Mouse (Mus musculus): ENCODE data around the gene Nktr.

The Nktr gene

DNA sequence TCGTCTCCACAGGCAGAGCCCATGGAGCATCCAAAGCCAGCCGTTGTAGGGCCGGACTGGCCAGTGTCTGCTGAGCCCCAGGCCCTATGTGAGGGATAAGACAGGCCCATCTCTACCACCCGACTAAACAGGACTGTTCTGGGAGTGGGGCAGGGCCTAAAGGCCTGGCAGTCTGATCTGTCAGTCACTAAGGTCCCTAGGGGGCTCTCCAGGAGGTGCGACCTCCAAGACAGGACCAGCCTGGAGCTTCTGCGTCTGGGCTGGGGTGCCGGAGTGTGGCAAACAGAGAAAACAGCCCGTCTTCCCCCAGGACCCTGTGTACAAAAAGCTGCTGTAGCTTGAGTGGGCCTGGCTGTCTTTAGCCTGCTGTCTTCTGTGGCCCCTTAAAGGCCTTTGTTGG, 42.8 kb downstream of the Nktr start:
- peak; percentile 45 for DNase-seq (ENCODE audit: low spot score)

- peak; percentile 47 for DNase-seq (ENCODE audit: low spot score)
Observed at GRCm38 (mm10) chr9:121762248-121762647, 43.3 kb downstream of the Nktr start.

DNA sequence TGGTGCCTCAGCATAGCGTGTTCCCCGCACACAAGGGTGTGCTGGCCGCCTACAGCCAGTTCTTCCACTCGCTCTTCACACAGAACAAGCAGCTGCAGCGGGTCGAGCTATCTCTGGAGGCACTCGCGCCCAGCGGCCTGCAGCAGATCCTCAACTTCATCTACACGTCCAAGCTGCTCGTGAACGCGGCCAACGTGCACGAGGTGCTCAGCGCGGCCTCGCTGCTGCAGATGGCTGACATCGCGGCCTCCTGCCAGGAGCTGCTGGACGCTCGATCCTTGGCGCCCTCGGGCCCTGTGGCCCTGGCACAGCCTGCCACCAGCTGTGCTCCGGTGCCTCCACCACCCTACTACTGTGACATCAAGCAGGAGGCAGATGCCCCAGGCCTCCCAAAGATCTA, 43.8 kb downstream of the Nktr start:
- DNase-seq (ENCODE audit: low spot score) = peak; percentile 46

- peak; percentile 65 for DNase-seq (ENCODE audit: low spot score)
Observed at GRCm38 (mm10) chr9:121763716-121764115, 44.7 kb downstream of the Nktr start.

DNA sequence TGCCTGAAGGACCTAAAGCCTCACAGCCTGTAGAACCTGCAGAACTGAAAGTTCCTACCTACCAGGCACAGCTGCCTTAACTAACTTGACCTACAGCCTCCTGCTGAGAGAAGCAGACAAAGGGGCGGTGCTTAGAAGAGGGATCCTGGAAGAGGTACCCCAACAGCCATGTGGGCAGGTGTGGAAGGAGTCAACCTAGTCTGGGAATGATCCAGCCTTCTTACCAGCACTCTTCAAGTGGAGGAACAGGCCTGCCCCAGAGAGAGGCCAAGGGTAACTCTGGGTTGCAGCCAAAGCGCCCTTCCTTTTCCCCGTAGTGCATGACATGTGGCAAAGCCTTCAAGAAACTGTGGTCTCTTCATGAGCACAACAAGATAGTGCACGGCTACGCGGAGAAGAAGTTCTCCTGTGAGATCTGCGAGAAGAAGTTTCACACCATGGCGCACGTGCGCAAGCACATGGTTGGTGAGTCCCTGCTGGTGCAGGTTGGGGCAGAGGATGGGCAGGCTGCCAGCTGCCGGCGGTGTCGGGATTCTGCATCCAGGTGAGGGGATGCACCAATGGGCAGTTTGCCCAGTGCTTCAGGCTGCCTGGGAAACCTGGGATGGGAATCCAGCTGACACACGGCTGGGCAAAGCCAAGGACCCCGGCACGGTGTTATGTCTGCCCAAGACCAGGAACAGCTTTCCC, 46.3 kb downstream of the Nktr start:
- DNase-seq (ENCODE audit: low spot score) = peak; percentile 59

GRCm38 (mm10) chr9:121772412-121772811, 53.4 kb downstream of the Nktr start:
- DNase-seq (ENCODE audit: low spot score) = no peak

- DNase-seq (ENCODE audit: low spot score) = no peak
Observed at GRCm38 (mm10) chr9:121775951-121776350, 57.0 kb downstream of the Nktr start.

DNA sequence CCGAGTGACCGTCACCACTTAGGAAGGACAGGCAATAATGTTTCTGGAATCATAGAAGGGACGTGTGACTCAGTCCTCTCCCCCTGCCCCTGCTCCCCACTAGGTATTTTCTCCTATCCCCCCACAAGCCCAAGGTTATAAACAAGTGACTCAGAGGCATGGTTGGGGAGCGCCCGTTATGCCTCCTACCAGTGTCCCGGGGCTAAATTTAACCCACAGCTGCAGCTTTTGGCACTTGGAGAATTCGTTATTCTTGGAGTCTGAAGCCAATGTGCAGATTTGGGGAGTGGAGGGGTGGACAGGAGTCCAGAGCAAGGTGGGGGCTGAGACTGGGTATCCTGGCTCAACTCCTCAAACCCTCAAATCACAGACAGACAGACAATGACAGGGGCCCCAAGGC, 57.5 kb downstream of the Nktr start:
- DNase-seq (ENCODE audit: low spot score) = no peak

GRCm38 (mm10) chr9:121777484-121778065, 58.6 kb downstream of the Nktr start, which contains the start of gene Klhl40:
Gene Klhl40, plus strand, starts transcription at chr9:121777607.
- DNase-seq (ENCODE audit: low spot score) = no peak

GRCm38 (mm10) chr9:121778066-121778624, 59.2 kb downstream of the Nktr start:
- peak; percentile 67 for DNase-seq (ENCODE audit: low spot score)

DNA sequence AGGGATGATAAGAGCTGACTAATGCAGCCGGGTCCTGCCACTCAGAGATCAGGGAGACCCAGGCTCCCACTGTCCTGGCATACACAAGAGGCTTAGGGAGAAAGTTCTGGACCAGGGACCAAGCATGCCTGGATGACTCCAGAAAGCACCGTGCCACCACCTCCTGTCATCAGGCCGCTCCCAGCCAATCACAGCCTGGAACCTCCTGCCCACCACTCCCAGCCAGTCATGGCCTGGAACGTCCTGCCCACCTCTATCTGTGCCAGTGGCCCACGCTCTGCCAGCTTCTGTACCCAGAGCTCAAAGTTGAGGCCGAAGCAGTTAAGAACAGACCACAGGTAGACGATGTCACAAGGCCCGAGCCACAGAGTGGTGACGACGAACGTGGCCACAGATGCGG, 65.8 kb downstream of the Nktr start:
- no peak for DNase-seq (ENCODE audit: low spot score)

- no peak for DNase-seq (ENCODE audit: low spot score)
Observed at GRCm38 (mm10) chr9:121785261-121785660, 66.3 kb downstream of the Nktr start.

- DNase-seq (ENCODE audit: low spot score) = no peak
Observed at GRCm38 (mm10) chr9:121786359-121786758, 67.4 kb downstream of the Nktr start.

DNA sequence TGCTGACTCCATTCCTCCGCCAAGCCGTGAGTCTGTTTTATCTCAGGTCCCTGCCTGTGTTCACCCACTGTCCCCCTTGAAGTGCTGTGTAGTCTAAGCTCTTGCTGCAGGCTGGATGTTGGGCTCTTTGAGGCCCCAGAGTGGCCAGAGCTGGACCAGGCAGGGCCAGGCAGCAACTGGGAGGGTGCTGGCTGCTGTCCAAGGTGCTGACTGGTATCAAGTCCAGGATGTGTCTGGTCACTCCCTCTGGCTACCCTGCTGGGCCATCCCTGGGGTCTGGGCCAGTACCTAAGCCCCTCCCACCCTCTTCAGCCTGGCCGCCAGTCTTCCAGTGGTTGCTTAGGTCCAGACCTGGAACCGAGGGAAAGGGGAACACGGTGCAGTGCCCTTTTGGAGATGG, 72.2 kb downstream of the Nktr start:
- peak; percentile 92 for DNase-seq (ENCODE audit: low spot score)

- peak; percentile 79 for DNase-seq (ENCODE audit: low spot score)
Observed at GRCm38 (mm10) chr9:121791757-121792521, 73.0 kb downstream of the Nktr start, which contains the start of gene Hhatl. Gene Hhatl, minus strand, starts transcription at chr9:121792507.

DNA sequence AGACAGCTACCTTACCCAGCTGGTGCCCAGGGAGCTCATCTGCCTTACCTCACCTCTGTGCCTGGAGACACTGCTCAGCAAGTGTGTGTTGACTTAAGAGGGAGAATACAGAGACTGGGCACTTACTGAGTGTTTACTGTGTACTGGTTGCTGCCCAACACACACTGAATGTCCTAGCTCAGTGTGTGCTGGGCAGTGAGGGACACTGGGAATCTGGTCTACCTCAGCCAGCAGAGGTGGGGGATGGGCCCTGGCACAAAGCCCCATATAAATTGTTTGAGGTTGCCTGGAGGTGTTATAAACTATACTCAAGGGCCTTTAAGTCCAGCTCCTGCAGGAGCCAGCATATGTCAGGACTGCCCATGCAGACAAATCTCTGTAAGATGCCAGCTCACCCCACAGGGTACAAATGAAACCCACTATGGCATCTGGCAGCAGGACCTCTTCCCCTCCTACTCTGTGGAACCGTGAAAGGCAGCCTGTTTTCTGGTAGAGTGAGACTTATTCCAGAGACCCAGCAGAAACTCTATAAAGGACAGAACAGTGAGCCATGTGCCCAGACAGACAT, 76.1 kb downstream of the Nktr start:
- DNase-seq (ENCODE audit: low spot score) = no peak

DNA sequence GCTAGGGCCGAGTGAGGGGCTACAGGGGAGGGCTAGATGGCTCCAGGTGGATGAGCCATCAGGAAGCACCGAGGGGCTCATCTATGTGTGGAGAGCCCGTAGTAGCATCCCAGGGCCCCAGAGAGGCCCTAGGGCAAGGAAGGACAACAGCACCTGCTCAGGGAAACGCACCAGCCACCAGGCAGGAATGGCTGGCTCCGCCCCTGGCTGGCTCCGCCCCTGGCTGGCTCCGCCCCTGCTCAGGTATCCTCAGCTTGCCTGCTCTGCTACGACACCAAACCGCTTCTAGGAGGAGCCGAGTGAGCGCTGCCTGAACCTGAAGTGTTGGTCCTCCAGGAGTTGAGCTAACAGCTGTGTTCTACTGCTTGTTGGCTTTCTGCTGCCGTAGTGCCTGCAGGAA, 78.8 kb downstream of the Nktr start:
- no peak for DNase-seq (ENCODE audit: low spot score)

- DNase-seq (ENCODE audit: low spot score) = no peak
Observed at GRCm38 (mm10) chr9:121798887-121799520, 80.0 kb downstream of the Nktr start.

- DNase-seq (ENCODE audit: low spot score) = no peak
Observed at GRCm38 (mm10) chr9:121802747-121803146, 83.8 kb downstream of the Nktr start.
